Mouse (Mus musculus): ENCODE results near the gene Crct1.

The Crct1 gene

DNA sequence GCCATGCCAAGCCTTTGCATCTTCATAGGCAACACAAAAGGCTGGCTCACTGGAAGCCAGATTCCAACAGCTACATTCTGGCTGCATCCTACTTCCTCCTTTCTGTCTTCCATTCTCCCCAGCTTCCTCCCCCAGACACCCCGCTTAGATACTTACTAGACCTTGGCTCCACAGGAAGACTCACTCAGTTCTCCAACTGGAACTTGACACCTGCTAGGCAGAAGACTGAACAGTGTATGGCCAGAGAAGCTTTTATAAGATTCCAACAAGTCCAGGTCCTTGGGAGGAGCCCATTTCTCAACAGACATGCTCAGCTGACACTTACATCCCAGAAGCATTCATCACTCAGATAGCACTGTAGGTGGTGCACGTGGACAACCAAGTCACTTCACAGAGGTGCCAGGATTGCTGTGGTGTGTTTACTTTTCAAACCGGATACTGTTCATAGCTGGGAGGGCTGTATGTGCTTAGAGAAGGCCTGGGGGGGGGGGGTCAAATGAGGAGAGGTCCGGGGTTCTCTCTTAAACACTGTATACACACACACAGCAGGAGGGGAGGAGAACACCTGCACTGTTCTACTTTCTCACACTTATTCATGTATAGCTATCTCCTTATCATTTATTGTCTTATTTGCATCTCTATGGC is at the start of gene Crct1:
Crct1 (minus strand) TSS at position 228 of the 645 bp plus-strand sequence.
- DNase-seq (ENCODE audit: low spot score): no peak

- peak; percentile 10 for DNase-seq (ENCODE audit: low spot score)
Measured at GRCm38 (mm10) chr3:93052826-93053474, 37.5 kb upstream of the Crct1 start.

DNA sequence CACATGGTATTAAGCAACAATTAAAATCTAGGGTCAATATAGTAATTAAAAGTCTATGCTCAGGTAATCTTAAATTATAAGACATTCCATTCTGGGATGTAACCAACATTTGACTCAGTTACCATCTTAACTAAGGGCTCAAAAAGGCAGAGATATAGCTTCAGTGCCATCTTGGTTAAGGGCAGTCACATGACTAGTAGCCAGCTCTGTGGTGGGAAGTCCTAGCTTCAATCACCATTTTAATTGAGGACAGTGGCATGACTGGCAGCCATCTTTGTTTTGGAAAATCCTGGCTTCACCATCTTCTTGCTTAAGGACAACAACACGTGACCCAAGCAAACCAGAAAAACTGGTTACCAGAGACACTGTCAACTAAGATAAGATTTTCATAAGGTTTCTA is 34.7 kb upstream of the Crct1 start:
- no peak for DNase-seq (ENCODE audit: low spot score)

DNA sequence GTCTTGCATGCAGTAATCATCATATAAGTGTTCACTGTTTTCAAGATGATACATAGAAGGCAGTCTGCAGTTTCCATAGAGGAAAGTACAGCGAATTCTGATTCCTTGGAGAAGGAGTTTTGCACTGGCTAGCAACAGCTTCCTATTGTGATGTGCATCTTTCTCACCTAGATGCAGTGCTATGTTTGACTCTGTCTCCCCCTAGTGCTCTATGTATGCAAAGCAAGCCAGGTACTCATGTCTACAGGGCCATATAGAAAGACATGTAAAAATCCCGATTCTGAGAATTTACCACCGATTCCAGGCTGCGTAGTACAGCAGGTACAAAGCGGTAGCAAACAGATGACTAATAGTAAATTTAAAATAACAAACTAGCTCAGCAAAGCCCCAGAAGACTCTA is 16.0 kb upstream of the Crct1 start:
- DNase-seq (ENCODE audit: low spot score): no peak

DNA sequence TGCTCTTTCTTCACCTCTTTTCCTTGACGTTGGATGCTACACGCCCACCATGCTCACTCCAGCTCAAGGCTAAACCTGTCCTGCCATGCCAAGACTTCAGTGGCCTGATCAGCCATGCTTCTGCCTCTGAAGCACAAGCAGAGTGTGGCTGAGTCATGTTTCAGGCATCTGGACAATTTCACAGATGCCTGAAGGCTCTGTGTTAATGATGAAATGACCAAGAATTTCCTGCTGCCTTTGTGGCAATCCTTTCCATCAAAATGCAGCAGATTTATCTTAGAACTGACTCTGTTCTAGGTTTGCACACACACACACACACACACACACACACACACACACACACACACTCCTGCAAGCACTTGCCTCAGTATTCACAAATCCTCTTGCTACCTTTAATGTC is 10.0 kb upstream of the Crct1 start:
- DNase-seq (ENCODE audit: low spot score): no peak

DNA sequence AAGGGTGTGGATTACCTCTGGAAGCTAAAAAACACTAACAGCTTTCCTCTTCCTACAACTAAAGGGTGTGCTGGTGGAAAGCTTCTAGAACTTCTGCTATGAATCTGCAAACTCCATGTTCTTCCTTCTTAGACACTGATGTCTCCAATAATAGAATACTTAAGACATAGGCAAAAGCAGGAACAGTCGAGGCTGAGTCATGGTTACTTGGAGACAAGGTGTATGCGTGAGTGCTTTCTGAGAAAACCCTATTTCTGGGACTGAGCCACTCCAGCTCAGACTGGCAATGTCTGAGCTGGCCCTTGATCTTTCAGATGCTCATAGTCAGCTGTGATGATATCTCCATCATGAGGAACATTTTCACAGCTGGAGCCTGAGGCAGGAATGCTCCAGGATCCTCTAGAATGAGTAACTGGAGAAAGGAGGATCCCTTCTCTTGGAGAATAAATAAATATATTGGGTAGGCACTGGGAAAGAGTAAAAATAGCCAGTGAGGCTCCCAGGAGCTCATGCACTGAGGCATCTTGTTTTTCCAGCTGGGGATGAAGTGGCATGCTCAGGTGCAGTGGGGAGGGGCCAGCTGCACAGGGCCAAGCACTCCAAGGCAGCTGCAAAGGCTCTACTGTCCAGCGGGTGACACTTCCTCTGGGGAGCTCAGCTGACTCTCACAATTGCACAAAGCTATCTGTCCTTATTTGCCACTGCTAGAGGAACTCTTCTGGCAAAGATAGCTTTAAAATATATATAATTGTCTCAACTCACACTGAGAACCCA is 8.1 kb upstream of the Crct1 start:
- no peak for DNase-seq (ENCODE audit: low spot score)

DNA sequence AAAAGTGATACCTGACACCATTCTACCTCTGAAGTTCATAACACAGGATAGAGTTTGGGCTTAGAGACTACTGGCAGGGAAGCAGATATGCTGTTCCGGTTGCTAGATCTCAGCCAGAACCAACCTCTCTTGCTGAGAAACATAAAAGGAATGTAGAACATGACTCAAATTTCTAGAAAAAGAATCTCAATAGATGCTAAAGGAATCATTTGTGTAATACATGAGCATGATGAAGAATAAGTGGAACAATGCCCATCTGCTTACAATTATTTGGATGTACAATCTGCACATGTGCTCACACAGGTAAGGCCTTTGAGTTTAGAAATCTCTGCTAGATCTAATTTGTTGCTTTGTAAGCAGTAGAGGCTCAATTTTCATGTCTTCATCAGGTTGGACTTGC is 5.7 kb upstream of the Crct1 start:
- no peak for DNase-seq (ENCODE audit: low spot score)

GRCm38 (mm10) chr3:93018960-93019359 is 3.5 kb upstream of the Crct1 start, which contains the start of gene Lce1m:
TSS of gene Lce1m (minus strand) at chr3:93019060.
- no peak for DNase-seq (ENCODE audit: low spot score)

DNA sequence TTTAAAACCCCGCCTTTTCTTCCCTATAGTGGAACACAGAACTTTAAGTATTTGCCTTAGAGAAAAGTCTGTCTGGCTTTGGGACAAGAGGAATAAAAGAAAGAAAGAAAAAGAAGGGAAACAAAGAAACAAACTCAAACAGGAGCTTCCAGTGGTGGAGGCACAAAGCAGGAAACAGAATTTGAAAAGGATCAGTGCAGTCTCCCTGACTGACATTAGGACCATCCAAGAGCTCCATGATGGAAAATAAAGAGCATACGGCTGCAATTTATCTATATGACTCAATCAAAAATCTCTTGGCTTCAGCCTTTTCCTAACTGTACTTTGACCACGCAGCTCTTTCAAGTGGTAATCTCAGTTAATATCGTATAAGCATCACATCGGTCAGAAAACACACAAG is 616 bp downstream of the Crct1 start:
- DNase-seq (ENCODE audit: low spot score): no peak

- peak; percentile 19 for DNase-seq (ENCODE audit: low spot score)
Measured at GRCm38 (mm10) chr3:93014378-93014801, 1.1 kb downstream of the Crct1 start.

DNA sequence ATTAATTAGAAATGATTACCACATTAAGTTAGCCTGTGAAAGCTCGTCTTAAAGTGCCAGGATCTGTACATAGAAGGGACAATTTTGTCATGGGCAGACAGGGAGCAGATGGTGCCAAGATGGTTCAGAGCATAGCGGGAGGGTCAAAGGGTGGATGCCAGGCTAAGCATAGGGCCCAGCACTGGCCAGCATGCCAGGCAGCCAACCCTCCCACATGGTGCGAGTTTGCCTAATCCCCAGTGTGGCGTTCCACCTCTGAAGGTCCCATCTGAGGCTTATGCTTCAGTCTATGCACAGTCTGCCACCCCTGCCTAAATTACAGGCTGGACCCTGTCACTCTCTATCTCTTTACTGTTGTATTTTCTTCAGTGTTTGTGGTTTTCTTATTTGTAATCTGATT is 12.6 kb downstream of the Crct1 start:
- no peak for DNase-seq (ENCODE audit: low spot score)

GRCm38 (mm10) chr3:93000621-93001020 is 14.9 kb downstream of the Crct1 start:
- DNase-seq (ENCODE audit: low spot score): no peak

DNA sequence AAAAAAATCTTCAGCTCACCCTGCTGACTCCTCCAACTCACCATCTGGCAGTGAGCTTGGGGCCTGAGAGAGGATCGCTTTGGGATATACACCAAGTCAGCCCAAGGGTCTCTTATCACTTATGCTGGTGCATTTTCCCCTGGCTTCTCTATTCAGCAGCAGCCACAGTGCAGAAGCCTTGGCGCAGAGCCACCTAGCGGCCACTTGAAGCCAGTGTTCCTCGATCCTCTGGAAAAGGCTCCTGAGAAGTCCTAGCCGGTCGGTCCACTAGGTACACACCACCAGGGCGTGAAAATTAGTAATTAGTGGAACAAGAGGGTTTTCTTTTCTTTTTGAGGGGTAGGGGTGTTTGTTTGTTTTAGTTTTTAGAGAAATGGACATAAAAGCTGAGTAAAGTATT is 16.8 kb downstream of the Crct1 start:
- peak; percentile 64 for DNase-seq (ENCODE audit: low spot score)

DNA sequence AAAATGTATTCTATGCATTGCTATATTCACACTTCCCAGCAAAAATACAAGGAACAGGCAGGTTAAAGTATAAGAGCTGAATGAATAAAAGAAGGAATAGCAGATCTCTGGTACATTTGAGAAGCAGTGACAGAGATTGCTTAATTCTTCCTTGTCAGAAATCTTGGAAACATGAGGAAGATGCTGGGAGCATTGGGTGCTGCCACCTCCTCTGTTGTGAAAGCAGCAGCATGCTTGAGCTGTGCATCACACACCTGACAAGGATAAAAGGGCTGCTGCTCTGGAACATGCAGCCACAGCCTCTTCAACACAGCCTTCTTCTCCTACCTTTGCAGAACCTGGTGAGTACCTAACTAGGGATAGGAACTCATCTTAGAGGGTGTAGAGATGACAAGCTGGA is 23.6 kb downstream of the Crct1 start, which contains the start of gene Lce3f:
Lce3f (plus strand) TSS at position 301 of the 400 bp plus-strand sequence.
- DNase-seq (ENCODE audit: low spot score): no peak

- no peak for DNase-seq (ENCODE audit: low spot score)
Measured at GRCm38 (mm10) chr3:92978484-92978883, 37.0 kb downstream of the Crct1 start.

GRCm38 (mm10) chr3:92966761-92967160 is 48.7 kb downstream of the Crct1 start, which contains the start of gene Lce3e:
TSS of gene Lce3e (plus strand) at chr3:92967061.
- no peak for DNase-seq (ENCODE audit: low spot score)

All from testis, postnatal 14 days (tissue).